Mouse (Mus musculus) cerebellum, adult 2 months (tissue): ENCODE results near the gene Ston1. TPM values are rescaled to one million over a fixed set of nuclear protein-coding genes. Genes with fewer than 3 reads are reported as not detected.

Experiments used
- DNase-seq, 2 experiments: peaks; one replicate each; pipeline ENCODE4 v3.0.0; 2021
- H3K27ac ChIP-seq: fragments of 200-500 bp; 2 replicates; pipeline ENCODE4 v1.5.1; 2012; ENCODE audit warnings: low read length, control low read depth, inconsistent platforms; ENCODE audit not compliant: insufficient read depth
- H3K27me3 ChIP-seq: fragments of 200-500 bp; 2 replicates; pipeline ENCODE4 v1.6.1; 2012; ENCODE audit warnings: inconsistent platforms, mild to moderate bottlenecking, low read length, moderate library complexity; ENCODE audit not compliant: control insufficient read depth, insufficient read depth
- H3K4me1 ChIP-seq: fragments of 200-500 bp; 2 replicates; pipeline ENCODE4 v1.6.1; 2011; ENCODE audit warnings: low read length; ENCODE audit not compliant: control insufficient read depth, insufficient read depth
- H3K4me3 ChIP-seq: fragments of 200-500 bp; replicated peaks from 2 replicates; pipeline ENCODE3; 2011; ENCODE audit warnings: mild to moderate bottlenecking, low read depth, low read length, control low read depth; ENCODE audit not compliant: insufficient read depth
- CTCF ChIP-seq: fragments of 200-500 bp; IDR thresholded peaks from 2 replicates; pipeline ENCODE4 v1.5.1; 2011; ENCODE audit warnings: low read depth, mild to moderate bottlenecking, control low read depth, low read length, moderate library complexity, borderline replicate concordance; ENCODE audit not compliant: insufficient read depth
- POLR2A ChIP-seq: fragments of 200-500 bp; IDR thresholded peaks from 2 replicates; pipeline ENCODE4 v1.6.1; 2011; ENCODE audit warnings: low read length, control low read depth, borderline replicate concordance; ENCODE audit not compliant: insufficient read depth
- WGBS: fragments of 180-500 bp; shearing (Covaris S2); methylation state at CpG from one replicate; pipeline ENCODE4 v1.1.7; 2018; 5-methylcytosine and 5-hydroxymethylcytosine counted together
- polyA plus RNA-seq: library from polyadenylated mRNA; depleted of rRNA; stranded (reverse); fragments of >200 nt; gene quantifications from 2 replicates; pipeline ENCODE4 v1.2.3, GENCODE M21; 2012; rRNA removed

Gene Ston1
- 2.9 and 4.2 TPM in 2 replicates for polyA plus RNA-seq

DNA sequence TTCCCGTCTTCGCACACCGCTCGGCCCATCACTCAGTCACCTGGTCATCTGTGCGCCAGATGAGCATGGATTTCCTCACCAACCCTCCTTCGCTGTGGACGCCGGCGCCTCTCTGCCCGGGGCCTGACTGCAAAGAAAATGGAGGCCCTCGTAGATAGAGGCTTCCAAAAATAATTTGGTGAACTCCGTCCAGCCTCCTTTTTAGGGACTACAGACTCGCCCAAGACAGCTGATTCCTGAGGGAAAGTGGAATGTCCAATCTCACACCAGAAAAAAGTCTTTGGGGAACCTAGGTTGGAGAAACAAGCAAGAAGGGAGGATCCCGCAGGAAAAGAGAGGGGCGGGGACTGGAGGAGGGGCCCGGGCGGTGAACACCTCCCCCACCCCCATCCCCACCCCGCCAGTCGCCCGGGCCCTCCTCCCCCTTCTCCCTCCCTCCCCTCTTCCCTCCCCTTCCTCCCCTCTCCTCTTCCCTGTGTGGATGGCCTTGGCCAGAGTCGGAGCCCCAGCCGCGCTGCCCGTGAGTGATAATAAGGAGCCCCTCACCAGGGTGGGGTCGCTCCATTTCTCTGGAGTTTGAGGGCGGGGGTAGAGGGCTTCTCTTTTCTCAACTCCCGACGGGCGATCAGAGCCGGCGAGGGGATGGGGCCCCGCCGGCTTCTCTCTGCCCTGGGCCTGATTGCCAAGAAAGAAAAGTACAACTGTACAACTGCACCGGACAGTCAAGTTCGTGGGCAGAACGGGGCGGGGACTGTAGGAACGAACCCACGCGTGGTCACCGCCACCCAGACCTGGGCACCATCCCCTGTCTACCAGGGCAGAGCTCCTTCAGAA is at the start of gene Ston1:
Ston1 (plus strand) TSS at position 463 of the 834 bp plus-strand sequence.
- WGBS: 2% methylated on average over 41 of the region's 41 CpGs
- Histone ChIP-seq H3K4me1 (0 out of 2 replicates have a peak, but pooled peaks cover 3% of the 10 kb centered on the region), H3K27ac (no peak within 1 kb of the TSS), H3K27me3 (no peaks in the 10 kb centered on the region), H3K4me3 (peak within 1 kb of the TSS; percentile 50)
- DNase-seq: peak; percentile 65 to 67
- no peak for TF ChIP-seq POLR2A
- no peak; the same call in 1 of the 2 replicates for TF ChIP-seq CTCF

DNA sequence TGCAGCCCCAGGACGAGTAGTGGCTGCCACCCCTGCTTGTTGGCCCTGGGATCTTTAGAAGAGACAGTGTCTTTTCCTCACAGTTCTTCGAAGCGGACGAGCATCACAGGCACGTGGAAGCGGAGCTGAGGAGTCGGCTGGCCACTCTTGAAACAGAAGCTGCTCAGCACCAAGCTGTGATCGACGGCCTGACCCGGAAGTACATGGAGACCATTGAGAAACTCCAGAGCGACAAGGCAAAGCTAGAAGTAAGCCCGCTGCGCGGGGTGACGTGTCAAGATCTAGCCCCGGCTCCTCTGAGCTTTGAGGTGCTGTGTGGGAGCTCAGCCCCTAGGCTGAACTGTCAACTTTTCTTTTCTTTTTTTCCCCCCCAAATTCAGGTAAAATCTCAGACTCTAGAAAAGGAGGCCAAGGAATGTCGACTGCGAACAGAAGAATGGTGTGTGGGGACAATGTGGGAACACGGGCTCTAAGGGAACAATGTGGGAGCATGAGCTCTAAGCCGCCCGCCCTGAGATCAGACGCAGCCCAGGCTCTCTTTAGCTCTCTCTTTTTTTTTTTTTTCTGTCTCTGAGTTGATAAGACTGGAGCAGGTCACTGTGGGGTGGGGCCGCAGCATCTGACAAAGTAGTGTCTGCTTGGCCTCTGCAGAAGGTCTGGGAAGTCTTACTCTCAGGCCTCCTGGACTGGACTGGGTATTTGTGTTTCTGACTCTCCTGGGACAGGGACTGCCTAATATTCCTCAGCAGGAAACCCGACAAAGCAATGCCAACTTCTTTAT is 47.9 kb upstream of the Ston1 start:
- TF ChIP-seq POLR2A (no peak), CTCF (no peak)
- no peaks in the 10 kb centered on the region for H3K4me1 ChIP-seq
- DNase-seq: no peak
- H3K27me3 ChIP-seq: no peaks in the 10 kb centered on the region
- WGBS: 86% methylated on average over 24 of the region's 24 CpGs
- H3K4me3 ChIP-seq: no peak overlapping the region
- H3K27ac ChIP-seq: no peak overlapping the region

DNA sequence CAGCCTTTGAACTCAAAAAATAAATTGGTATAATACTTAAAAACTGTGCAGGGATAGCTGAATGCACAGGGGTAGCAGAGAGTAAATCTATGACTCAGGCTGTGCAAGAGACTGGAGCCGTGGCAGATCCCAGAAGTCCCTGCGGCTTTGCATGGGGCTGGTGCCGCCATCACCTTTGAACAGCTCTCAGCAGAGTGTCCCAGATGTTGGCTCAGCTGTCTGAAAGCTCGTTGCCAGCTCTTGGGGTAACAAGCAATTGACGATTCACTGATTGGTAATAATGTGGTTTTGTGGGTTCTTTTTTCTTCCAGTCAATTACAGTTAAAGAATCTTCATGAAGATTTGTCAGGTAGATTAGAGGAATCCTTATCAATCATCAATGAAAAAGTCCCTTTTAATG is 47.1 kb upstream of the Ston1 start:
- TF ChIP-seq POLR2A (no peak), CTCF (no peak)
- no peak for DNase-seq
- H3K4me3 ChIP-seq: no peak overlapping the region
- H3K27ac ChIP-seq: no peak overlapping the region
- 78% methylated on average over 5 of the region's 5 CpGs for WGBS
- H3K4me1 ChIP-seq: no peaks in the 10 kb centered on the region
- no peaks in the 10 kb centered on the region for H3K27me3 ChIP-seq

DNA sequence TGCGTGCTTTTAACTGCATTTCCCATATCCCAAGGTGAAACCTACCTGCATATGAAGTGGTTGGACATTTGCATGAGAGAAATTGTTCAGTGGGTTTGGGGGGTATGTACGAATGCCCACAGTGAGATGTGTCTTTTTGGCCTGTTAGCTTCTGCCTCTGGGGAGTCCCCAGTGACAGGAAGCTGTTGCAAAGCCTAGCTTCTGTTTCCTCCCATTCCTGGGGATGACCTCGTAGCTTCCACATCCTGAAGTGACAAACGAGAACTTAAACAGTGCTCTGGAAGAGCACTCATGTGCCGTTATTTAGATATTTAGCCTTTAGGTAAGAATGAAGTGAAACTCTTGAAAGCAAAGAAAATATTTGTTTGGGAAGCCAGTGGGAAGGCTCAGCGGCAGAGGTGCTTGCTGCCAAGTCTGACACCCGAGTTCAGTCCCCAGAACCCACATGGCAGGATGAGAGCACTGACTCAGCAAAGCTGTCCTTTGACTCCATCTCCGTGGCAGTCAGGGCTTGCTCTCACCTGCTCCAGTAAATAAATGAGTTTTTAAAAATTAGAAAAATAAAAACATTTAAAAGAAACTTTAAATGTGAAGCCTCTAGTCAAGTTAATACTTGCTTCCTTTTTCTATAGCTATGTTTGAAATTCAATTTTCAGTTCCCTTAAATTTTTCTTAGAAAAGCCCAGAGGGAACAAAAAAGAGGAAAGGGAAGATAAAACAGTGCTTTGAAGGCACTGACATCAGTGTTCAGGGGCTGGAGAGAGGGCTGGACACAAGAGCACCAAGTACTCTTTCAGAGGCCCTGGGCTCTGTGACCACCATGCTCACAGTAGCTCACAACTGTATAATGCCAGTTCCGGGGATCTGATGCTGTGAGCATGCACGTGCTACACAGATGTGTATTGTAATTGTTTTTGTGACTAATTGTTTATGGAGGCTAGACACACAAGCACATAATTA is 46.2 kb upstream of the Ston1 start:
- 60% methylated on average over 10 of the region's 10 CpGs for WGBS
- Histone ChIP-seq H3K27me3 (no peaks in the 10 kb centered on the region), H3K27ac (no peak overlapping the region), H3K4me1 (no peaks in the 10 kb centered on the region; the same call in 1 of the 2 replicates), H3K4me3 (no peak overlapping the region)
- TF ChIP-seq CTCF (no peak), POLR2A (no peak)
- DNase-seq: no peak

DNA sequence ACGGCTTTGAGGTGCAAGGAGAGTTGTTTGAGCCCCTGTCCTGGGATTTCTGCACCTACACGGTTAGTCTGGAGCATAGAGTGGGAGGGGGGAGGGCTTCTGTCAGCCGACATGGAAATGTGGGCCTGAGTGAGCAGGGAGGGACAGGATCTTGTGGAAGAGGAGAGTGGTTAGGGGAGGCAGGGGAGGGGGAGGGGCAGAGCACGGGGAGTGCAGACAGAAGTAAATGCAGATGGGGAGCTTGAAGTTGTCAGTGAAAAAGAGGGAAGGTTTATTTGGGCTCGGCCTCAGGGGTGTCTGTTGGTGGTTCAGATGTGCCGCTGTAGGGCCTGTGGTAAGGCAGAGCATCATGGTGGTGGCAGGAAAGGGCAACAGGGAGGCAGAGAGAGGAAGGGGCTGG is 44.9 kb upstream of the Ston1 start:
- DNase-seq: no peak
- Histone ChIP-seq H3K27ac (no peak overlapping the region), H3K4me1 (no peaks in the 10 kb centered on the region; the same call in 1 of the 2 replicates), H3K27me3 (no peaks in the 10 kb centered on the region), H3K4me3 (no peak overlapping the region)
- no peak for TF ChIP-seq CTCF
- TF ChIP-seq POLR2A: no peak
- WGBS: 52% methylated on average over 6 of the region's 6 CpGs

- H3K4me1 ChIP-seq: no peaks in the 10 kb centered on the region; the same call in 1 of the 2 replicates
- no peak for TF ChIP-seq CTCF
- no peak for TF ChIP-seq POLR2A
- 62% methylated on average over 8 of the region's 8 CpGs for WGBS
- no peaks in the 10 kb centered on the region for H3K27me3 ChIP-seq
- H3K4me3 ChIP-seq: no peak overlapping the region
- no peak for DNase-seq
- H3K27ac ChIP-seq: no peak overlapping the region
Observed at GRCm38 (mm10) chr17:88553001-88553449, 44.5 kb upstream of the Ston1 start.
